Mouse (Mus musculus) liver, adult 10 weeks (tissue): ENCODE measurements around the gene Lrch3. TPM values are rescaled to one million over a fixed set of nuclear protein-coding genes. Genes with fewer than 3 reads are reported as not detected.

Experiments
- polyA plus RNA-seq: library from polyadenylated mRNA; stranded (reverse); fragments of 350-450 nt; fragmentation: Illumina TruSeq; extraction: RNeasy Lipid Tissue Mini Kit (QIAGEN cat#74804); gene quantifications from one replicate; pipeline ENCODE4 v1.2.3, GENCODE M21; 2014; ENCODE audit warnings: low read depth, low replicate concordance

Gene Lrch3
- 7.5 TPM for polyA plus RNA-seq

GRCm38 (mm10) chr16:32913937-32914881, at the start of gene Lrch3:
Lrch3 (plus strand) TSS chr16:32914100.

GRCm38 (mm10) chr16:32877343-32878156, 36.4 kb upstream of the Lrch3 start, which contains the start of the genes Fyttd1 and Rubcn:
Fyttd1 (plus strand) TSS chr16:32877500.
Rubcn (minus strand) TSS chr16:32877766.

GRCm38 (mm10) chr16:33056095-33056785, 142.3 kb downstream of the Lrch3 start, which contains the start of the genes Iqcg and Rpl35a:
Iqcg (minus strand) TSS chr16:33056218.
Rpl35a (plus strand) TSS chr16:33056453.

GRCm38 (mm10) chr16:33062024-33062681, 148.3 kb downstream of the Lrch3 start, which contains the start of gene Lmln:
Lmln (plus strand) TSS chr16:33062521.

Other genes starting within 250 kb of the Lrch3 start
- not detected for gene Muc4, start 178.2 kb upstream of the Lrch3 start, polyA plus RNA-seq
- gene Muc20, start 116.7 kb upstream of the Lrch3 start, polyA plus RNA-seq, result not detected
- gene Smbd1, start 103.6 kb upstream of the Lrch3 start, polyA plus RNA-seq, result not detected
- 52.0 TPM for gene Fyttd1, start 36.6 kb upstream of the Lrch3 start, polyA plus RNA-seq
- 5.3 TPM for gene Rubcn, start 36.3 kb upstream of the Lrch3 start, polyA plus RNA-seq
- 1.5 TPM for gene Iqcg, start 142.1 kb downstream of the Lrch3 start, polyA plus RNA-seq
- 368 TPM for gene Rpl35a, start 142.4 kb downstream of the Lrch3 start, polyA plus RNA-seq
- 0.61 TPM for gene Lmln, start 148.4 kb downstream of the Lrch3 start, polyA plus RNA-seq